Mouse (Mus musculus) gastrocnemius, adult 2 months (tissue): ENCODE measurements at regions not wholly inside any gene's neighbourhood (a gene's known extent, or its start where the extent isn't known, plus 50 kb on each side); places are given as distances from the start of the nearest gene placed in this dataset.

Experiments used
- DNase-seq: peaks from one replicate; pipeline ENCODE4 v3.0.0; 2022
- H3K27ac ChIP-seq: fragments of 200-600 bp; 2 replicates; pipeline ENCODE4 v1.8.1; 2022; ENCODE audit warnings: mild to moderate bottlenecking
- H3K4me3 ChIP-seq: fragments of 200-600 bp; 2 replicates; pipeline ENCODE4 v1.8.1; 2022; ENCODE audit warnings: mild to moderate bottlenecking, moderate library complexity
- CTCF ChIP-seq: fragments of 200-600 bp; IDR thresholded peaks from 2 replicates; pipeline ENCODE4 v1.8.1; 2022; ENCODE audit warnings: antibody characterized with exemption, mild to moderate bottlenecking, moderate library complexity
- intact Hi-C: fragments of 180-260 bp; cut with DNase I; formaldehyde crosslinking; loops from one replicate; pipeline ENCODE4 v1.15.1; 2025

DNA sequence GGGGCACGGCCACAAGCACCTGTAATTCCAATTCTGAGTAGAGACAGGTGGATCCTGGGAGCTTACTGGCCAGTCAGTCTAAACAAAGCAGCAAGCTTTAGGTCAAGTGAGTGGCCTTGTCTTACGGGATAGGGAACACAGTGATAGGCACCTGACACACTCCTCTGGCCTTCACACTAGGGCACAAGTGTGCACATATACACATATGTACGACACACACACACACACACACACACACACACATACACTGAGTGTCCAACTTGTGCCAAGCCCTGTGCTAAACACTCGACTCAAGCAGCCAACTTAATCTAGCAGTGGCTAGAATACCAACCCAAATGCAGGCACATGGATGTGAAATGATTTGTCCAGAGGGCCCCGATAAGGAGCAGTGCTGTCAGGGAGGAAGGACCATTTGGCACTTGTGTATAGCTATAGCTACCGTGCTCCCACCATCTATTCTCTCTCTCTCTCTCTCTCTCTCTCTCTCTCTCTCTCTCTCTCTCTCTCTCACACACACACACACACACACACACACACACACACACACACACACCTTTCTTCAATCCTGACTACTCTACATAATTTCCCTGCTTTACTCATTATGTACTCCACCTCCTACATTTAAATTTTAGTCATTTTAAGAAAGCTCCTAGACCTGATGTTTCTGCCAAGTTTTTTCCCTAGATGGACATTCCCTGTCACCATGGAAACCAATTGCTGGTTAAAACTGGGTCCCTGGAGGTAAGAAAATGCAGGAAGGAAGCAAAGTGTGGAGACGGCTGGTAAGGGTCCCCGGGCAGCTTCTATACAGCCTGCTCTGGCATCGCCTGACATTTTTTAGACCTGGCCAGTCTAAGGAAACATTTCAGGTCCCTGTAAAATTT, 609.2 kb downstream of the Zfp706 start:
- Histone ChIP-seq H3K4me3 (no peak overlapping the region), H3K27ac (no peak overlapping the region)
- DNase-seq, result no peak
- TF ChIP-seq CTCF, result no peak
- intact Hi-C loops, result no loop called here

DNA sequence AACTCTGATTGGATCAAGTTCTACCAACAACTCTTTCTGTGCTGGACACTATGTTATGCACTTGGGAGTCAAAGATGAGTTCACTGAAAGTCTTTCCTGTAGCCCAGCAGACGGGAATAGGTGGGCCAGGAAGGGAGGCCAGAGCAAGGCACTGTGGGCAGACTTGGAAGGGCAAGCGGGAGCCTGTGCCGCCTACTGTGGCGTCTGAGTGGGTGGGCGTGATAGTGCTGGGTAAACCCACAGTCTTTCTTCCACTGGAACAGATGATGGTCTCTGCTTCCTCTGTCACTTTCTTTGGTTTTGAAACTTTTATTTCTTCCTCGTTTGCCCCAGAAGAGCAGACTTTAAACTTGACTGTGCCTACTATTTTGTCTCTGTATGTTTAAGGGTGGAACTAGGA, 610.8 kb downstream of the Zfp706 start:
- intact Hi-C loops, result no loop called here
- no peak for TF ChIP-seq CTCF
- H3K4me3 ChIP-seq, result no peak overlapping the region
- H3K27ac ChIP-seq, result no peak overlapping the region
- no peak for DNase-seq

DNA sequence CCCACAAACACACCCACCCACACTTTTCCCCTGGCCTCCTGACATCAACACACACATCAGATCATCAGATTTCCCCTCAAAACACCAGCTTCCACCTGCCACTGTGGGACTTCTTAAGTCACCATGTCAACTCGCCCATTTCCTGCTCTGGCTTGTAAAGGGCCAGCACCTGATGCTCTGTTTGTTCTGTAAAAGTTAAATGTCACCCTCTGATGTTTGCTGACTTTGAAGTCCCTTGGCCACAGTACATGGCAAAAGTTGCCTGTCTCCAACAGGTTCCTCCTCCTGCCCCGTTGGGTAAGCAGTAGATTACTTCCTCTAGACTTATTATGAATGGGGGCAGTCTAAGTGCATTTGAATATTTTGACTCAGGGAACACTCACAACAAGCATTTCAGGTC, 611.3 kb downstream of the Zfp706 start:
- Histone ChIP-seq H3K4me3 (no peak overlapping the region), H3K27ac (no peak overlapping the region)
- TF ChIP-seq CTCF, result no peak
- intact Hi-C loops, result no loop called here
- DNase-seq, result no peak

DNA sequence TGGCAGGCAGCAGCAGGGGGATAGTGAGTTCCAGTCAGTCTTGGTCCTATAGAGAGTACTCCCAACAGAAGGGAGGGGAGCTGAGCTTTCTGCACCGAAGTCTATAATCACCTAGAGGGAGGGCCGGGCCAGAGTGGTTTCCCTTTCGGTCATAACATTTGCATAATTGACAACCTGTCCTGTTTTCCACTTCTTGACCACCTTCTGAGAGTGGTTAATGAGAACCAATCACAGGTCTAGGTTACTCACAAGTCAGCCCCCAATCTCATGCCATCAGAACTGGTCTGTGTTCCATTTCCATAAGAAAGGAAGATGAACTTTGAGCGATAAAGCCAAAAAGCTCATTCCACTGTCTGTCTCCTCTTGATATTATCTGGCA, 611.9 kb downstream of the Zfp706 start:
- intact Hi-C loops, result no loop called here
- TF ChIP-seq CTCF, result no peak
- no peak for DNase-seq
- H3K4me3 ChIP-seq, result no peak overlapping the region
- H3K27ac ChIP-seq, result no peak overlapping the region

DNA sequence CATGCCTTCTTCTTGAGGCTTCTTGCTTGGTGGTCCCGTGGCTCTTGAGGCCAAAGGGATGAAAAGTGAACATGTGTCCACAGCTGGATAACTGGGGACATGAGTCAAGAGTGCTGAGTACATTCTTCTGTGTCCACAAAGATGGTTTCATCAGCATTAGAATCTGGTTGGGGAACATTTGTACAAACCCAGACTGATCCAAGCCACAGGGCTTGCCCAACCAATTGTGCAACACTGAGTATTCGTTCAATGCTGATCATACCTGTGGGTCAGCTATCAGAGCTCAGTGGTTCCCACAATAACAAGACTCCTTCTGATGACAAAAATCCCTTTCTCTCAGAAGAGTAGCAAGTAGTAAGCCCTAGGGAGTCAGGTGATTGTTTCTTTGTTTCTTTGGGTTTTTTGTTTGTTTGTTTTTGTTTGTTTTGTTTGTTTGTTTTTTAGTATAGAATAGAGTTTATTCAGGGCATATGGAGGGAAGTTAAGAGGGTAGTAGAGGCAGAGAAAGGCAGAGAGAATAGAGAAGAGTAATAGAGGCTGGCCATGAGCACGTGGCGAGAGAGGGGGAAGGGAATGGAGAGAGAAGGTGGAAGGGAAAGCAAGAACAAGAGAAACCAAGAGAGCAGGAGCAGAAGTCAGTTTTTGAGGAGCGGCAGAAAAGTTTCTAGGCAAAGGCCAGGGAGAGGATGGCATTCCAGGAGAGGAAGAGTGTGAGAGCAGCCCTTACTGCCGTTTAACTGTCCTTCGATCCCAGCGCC, 612.5 kb downstream of the Zfp706 start:
- intact Hi-C loops, result no loop called here

DNA sequence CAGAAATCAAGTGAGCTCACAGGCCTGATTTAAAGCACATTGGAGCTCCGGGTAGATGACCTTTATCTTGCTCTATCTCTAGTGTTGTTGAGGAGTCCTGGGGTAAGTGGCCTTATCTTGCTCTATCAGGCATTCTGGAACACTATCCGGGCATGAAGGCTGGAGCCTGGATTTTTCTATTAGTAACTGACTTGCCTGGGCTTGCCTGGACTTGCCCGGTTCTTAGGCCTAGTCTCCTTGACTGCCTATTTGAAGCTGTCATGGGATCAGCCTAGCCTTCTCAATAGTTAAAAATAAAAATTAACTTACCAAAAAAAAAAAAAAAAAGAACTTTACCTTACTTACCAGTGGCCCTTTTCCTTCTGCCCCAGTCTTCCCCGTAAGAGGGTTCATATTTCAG, 617.8 kb downstream of the Zfp706 start:
- DNase-seq, result no peak
- no peak overlapping the region for H3K27ac ChIP-seq
- H3K4me3 ChIP-seq, result no peak overlapping the region
- intact Hi-C loops, result no loop called here
- TF ChIP-seq CTCF, result no peak

More for the DNA sequence above, 612.5 kb downstream of the Zfp706 start:
- no peak overlapping the region for H3K4me3 ChIP-seq
- no peak overlapping the region for H3K27ac ChIP-seq
- DNase-seq, result no peak
- no peak for TF ChIP-seq CTCF

DNA sequence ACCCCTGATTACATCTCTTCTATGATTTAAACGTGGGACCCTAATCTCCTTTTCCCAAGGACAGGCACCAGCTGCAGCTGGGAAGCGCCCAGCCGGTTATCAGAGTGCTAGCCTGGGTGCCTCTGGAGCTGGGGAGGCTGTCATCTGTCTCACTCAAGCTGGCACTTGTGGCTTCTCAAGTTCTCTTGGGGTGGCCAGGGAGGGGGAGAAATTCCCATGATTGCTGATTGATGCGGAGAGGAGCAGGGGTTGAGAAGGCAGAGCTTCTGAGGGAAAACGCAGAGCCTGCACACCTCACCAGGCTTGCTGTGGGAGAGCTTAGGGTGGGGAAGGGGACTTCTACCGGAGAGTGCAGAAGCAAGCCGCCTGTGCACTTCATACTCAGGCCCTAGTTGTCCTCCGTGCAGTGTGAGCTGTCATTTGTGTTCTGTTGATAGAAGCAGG, 626.3 kb downstream of the Zfp706 start:
- TF ChIP-seq CTCF, result no peak
- no peak for DNase-seq
- Histone ChIP-seq H3K4me3 (no peak overlapping the region), H3K27ac (no peak overlapping the region)
- intact Hi-C loops, result no loop called here

DNA sequence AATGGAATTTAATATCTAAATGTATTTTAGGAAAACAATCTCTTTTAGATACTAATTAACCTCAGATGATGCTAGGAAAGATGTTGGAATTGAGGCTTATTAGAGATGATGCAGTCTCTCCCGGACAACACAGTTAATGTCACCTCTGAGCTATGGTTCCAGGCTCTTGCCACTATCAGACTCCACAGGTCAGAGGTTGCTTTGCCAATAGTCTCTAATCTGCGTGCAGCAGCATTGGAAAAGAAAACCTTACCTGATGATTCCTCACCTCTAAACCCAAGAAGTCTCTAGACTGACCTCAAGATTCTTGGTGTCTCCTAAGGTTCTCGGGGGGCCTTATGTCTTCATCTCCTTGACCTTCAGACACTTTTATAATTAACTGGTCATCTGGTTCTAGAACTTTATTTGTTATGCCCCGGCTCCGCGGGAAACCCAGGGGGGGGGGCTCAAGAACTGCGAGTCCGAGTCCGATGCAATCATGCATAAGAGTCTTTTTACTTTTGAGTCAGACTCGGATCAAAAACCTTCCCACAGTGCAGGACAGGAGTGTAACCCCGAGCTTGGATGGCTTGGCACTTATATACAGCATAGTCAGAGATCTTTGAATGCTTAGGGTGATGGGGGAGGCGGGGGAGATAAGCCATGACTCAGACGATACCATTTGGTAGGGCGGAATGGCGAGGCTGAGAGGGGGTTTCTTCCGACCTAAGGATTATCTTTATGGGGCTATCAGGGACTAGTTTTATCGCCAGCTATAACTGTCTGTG, 626.9 kb downstream of the Zfp706 start:
- no peak for TF ChIP-seq CTCF
- H3K4me3 ChIP-seq, result no peak overlapping the region
- no peak overlapping the region for H3K27ac ChIP-seq
- intact Hi-C loops, result no loop called here
- no peak for DNase-seq

DNA sequence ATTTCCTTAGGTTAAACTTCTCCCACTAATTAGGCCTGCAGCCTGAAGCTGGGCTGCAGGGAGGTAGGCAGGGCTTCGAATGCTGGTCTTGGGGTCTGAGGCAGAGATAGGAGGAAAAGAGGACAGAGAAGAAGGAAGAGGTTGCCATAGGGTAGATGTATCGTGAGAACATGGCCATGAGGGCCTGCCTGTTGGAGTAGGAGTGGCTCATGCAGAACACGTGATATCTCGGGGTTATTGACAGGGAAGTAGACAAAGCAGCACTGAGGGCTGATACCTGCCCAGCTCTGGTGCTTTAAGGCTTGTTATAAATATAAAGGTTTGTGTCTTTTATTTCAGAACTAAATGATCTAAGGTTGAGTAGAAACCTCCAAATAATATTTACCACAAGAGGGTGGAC, 628.9 kb downstream of the Zfp706 start:
- TF ChIP-seq CTCF, result no peak
- no peak for DNase-seq
- no peak overlapping the region for H3K27ac ChIP-seq
- H3K4me3 ChIP-seq, result no peak overlapping the region
- intact Hi-C loops, result no loop called here

DNA sequence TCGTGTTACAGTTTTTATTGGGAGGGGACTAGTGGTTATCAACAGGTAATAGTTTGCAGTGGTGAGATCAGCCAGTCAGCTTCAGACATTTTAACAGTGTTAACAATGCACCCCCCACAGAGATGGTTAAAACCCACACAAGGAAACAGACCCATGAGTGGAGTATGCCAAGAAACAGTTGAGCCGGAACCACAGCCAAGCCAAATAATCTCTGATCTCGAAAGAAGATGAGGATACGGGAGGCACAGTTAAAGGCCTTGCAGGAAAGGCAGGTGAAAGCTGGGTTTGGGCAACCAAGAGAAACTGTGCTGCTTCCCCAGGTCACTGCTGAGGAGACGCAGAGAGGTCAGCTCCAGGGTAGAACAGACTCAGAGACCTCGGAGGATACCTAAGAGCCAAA, 631.0 kb downstream of the Zfp706 start:
- TF ChIP-seq CTCF, result no peak
- no peak overlapping the region for H3K27ac ChIP-seq
- intact Hi-C loops, result no loop called here
- H3K4me3 ChIP-seq, result no peak overlapping the region
- no peak for DNase-seq

DNA sequence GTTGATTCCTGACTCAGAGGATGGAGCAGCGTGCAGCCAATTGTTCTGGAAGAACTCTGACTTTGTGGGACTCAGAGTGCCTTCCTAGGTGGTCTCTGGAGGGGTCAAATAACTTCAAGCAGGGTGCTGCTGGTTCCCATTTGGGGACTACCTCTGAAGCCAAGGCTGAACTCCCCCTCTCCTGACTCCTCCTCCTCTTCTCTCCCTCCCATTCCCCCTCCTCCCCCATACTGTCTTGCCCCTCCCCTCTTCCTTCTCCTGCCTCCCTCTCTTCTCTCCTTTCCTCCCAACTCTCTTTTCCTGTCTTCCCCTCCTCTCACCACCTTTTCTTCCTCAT, 632.1 kb downstream of the Zfp706 start:
- intact Hi-C loops, result no loop called here
- Histone ChIP-seq H3K4me3 (peak overlapping the region; percentile 72), H3K27ac (peak overlapping the region; percentile 79)
- DNase-seq, result no peak
- no peak for TF ChIP-seq CTCF

DNA sequence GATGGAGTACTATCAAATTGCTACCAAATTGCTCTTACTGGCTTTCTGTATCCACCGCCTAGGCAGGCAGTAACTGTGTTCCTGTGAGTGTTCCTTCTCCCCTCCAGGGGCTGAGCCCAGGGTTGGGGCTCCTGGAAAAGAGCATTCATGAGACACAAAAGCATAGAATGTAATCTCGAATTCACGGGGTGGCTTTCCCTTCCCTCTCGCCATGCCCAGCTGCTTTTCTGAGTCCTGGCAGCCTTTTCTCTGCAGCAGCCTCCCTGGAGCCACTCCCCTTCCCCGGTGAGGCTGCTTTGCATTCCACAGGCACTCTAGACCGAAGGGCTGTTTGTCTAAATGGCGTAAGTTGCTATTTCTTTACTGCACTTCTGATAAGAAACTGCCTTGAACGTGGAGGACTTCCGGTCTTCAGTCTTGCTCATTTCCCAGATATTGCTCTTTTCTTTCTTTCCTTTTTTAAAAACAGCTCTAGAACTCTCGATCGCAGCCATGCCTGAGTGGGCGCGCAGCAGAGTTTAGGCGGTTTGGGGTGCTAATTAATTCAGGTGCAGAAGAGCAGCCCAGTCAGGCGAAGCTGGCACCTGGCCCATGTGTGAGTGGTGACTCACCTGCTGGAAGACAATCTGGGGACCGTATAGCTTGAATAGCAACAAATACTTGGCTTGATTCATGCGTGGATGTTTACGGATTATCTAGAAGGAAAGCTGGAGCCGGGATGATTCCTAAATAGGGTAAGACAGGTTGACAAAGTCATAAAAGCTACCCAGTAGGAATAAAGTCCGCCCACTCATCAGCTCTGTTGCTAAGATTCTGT, 632.6 kb downstream of the Zfp706 start:
- peak; percentile 41 for DNase-seq
- intact Hi-C loops, result no loop called here
- peak overlapping the region; percentile 72 for H3K4me3 ChIP-seq
- TF ChIP-seq CTCF, result no peak
- H3K27ac ChIP-seq, result peak overlapping the region; percentile 79
